Comparison of ENCODE assay signal across 19 mouse cellular contexts in the genomic region with DNA sequence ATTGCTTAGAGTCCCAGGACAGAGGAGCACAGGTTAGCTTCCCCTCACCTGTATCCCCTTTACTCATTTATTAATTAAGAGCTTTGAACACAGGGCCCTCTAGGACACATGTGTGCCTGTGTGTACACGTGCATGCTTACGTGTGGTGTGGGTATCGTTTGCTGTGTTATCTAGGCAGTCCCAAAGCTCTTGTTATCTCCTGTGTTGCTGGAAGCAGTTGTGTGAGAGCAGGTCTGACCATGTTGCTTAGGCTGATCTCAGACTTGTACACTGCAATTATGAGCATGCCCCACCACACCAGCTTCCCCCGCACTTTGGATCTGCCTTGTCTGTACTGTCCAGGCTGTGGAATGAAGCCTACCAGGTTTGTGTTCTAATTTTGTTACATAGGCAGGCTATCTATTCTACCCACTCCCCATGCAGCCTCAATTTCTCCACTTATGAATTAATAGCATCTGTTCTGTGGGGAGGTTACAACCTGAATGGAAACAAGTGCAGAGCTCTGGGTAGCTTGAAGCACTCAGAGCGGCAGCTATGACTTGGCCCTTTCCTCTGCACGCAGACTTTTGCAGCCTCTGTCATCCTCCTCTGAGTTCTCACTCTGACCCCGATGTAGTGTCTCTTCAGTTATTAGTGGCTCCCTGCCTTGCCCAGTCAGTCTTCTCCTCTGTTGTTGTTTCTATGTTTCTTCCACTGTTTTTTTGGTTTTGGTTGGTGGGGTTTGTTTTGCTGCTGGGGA.
A peak's percentile ranks its signal among the peaks of the same experiment; 100 is the strongest.
DNase-seq lines count a peak whose midpoint lies in the region; ATAC-seq lines count a peak whose summit lies in the region.
"Had no signal": no experiment of that assay in that cellular context is flagged by ENCODE, and none has a peak within 500 bp of the region (broad histone marks: within the 10 kb centered on the region; RNA-seq: fewer than 3 reads in every experiment).

No protein-coding gene starts in this region.

- no peak for DNase-seq in heart, adult 11 months
- DNase-seq in c-Kit-positive CD71-positive TER-119-negative erythroid progenitor cells, embryonic 14.5 days (ENCODE audit: low read depth) = peak; percentile 70
- peak; percentile 69 for DNase-seq in liver
- DNase-seq in right cerebral cortex, adult 2 months (ENCODE audit: low spot score in 2 of 2) = no peak
- no peak for DNase-seq in cerebellum, adult 9-10 months
- no peak for DNase-seq in thymus, adult 18-20 months
- DNase-seq: adrenal gland, postnatal 10 days; cerebellum, adult 8-10 months; gastrocnemius, postnatal 14 days; kidney, adult 2 months; kidney, postnatal 36 days; layer of hippocampus, adult 9-11 months; right cerebral cortex, postnatal 14 days had no signal

- no peak for ATAC-seq in heart, embryonic 11.5 days (replicated peaks; ENCODE audit: insufficient number of reproducible peaks, low FRiP score, low TSS enrichment)
- peak; percentile 95 for ATAC-seq in megakaryocyte progenitor cell, adult 5-6 weeks (replicated peaks; ENCODE audit: poor library complexity)
- ATAC-seq: lung, postnatal 0 days had no signal

- H3K4me3 ChIP-seq in heart, embryonic 11.5 days (ENCODE audit: low read depth, low read length) = no peak overlapping the region
- H3K4me3 ChIP-seq: forebrain, embryonic 12.5 days; hindbrain, embryonic 15.5 days; neural tube, embryonic 13.5 days had no signal

- WGBS in heart, embryonic 11.5 days (ENCODE audit: insufficient replicate concordance) = 75% methylated on average over 7 of the region's 7 CpGs

- H3K27ac ChIP-seq in heart, embryonic 11.5 days (ENCODE audit: low read depth, low read length) = 0 out of 2 replicates have a peak overlapping the region, but pooled peaks have one; percentile 10
- H3K27ac ChIP-seq: forebrain, embryonic 12.5 days; hindbrain, embryonic 15.5 days; neural tube, embryonic 13.5 days had no signal

- H3K4me1 ChIP-seq in heart, embryonic 11.5 days (ENCODE audit: control insufficient read depth, insufficient read depth, low read length) = peaks cover 12% of the 10 kb centered on the region
- H3K4me1 ChIP-seq: forebrain, embryonic 12.5 days; neural tube, embryonic 13.5 days had no signal

- no peaks in the 10 kb centered on the region for H3K27me3 ChIP-seq in heart, embryonic 11.5 days (ENCODE audit: control insufficient read depth, insufficient read depth, low read length)
- H3K27me3 ChIP-seq: forebrain, embryonic 12.5 days; hindbrain, embryonic 15.5 days; neural tube, embryonic 13.5 days had no signal

- H3K36me3 ChIP-seq in heart, embryonic 11.5 days (ENCODE audit: control insufficient read depth, insufficient read depth, low read length) = no peaks in the 10 kb centered on the region
- H3K36me3 ChIP-seq: hindbrain, embryonic 15.5 days had no signal

- H3K9ac ChIP-seq in heart, embryonic 11.5 days (ENCODE audit: low read depth, low read length) = peak overlapping the region; percentile 46; the same call in 1 of the 2 replicates
- H3K9ac ChIP-seq: forebrain, embryonic 12.5 days; hindbrain, embryonic 15.5 days; neural tube, embryonic 13.5 days had no signal

- no peaks in the 10 kb centered on the region for H3K9me3 ChIP-seq in heart, embryonic 11.5 days (replicated peaks; ENCODE audit: control insufficient read depth, low read length)
- H3K9me3 ChIP-seq: forebrain, embryonic 12.5 days; hindbrain, embryonic 15.5 days; neural tube, embryonic 13.5 days had no signal

- no peak overlapping the region for H3K4me2 ChIP-seq in heart, embryonic 11.5 days
- H3K4me2 ChIP-seq: forebrain, embryonic 12.5 days; hindbrain, embryonic 15.5 days; neural tube, embryonic 13.5 days had no signal

Comparison
In these comparisons a context has a peak if more than half of its experiments do, and no peak if none do; other contexts are left out.
1. DNase-seq: peak in c-Kit-positive CD71-positive TER-119-negative erythroid progenitor cells, embryonic 14.5 days (single experiment) and liver (single experiment); none in heart, adult 11 months (single experiment), right cerebral cortex, adult 2 months (0 of 2), cerebellum, adult 9-10 months (single experiment) and thymus, adult 18-20 months (0 of 2).